Mouse (Mus musculus): ENCODE data around the gene Stx18. TPM values are rescaled to one million over a fixed set of nuclear protein-coding genes. Genes with fewer than 3 reads are reported as not detected.

Stx18 gene
- polyA plus RNA-seq, 1 experiment from 2014 or later: 69.3 TPM

GRCm38 (mm10) chr5:38083362-38083761 lies 44.8 kb downstream of the Stx18 start:
- ATAC-seq (ENCODE audit: low FRiP score, low read depth): no peak
- 37% methylated on average over 5 of the region's 5 CpGs for WGBS
- H3K9ac ChIP-seq: no peak overlapping the region
- H3K36me3 ChIP-seq: no peaks in the 10 kb centered on the region
- peaks cover 46% of the 10 kb centered on the region for H3K4me1 ChIP-seq
- H3K4me2 ChIP-seq (replicated peaks): peak overlapping the region; percentile 9; the same call in 1 of the 2 replicates
- H3K4me3 ChIP-seq: no peak overlapping the region
- H3K27me3 ChIP-seq: peaks cover 12% of the 10 kb centered on the region
- H3K27ac ChIP-seq: peak overlapping the region; percentile 69; the same call in 1 of the 2 replicates
- no peaks in the 10 kb centered on the region for H3K9me3 ChIP-seq

GRCm38 (mm10) chr5:38084616-38085015 lies 46.1 kb downstream of the Stx18 start:
- peaks cover 10% of the 10 kb centered on the region for H3K27me3 ChIP-seq
- no peak overlapping the region; the same call in 1 of the 2 replicates for H3K4me2 ChIP-seq (replicated peaks)
- 14% methylated on average over 8 of the region's 8 CpGs for WGBS
- H3K9ac ChIP-seq: 0 out of 2 replicates have a peak overlapping the region, but pooled peaks have one; percentile 21
- no peak for ATAC-seq (ENCODE audit: low FRiP score, low read depth)
- no peak overlapping the region for H3K27ac ChIP-seq
- no peaks in the 10 kb centered on the region for H3K9me3 ChIP-seq
- no peak overlapping the region for H3K4me3 ChIP-seq
- no peaks in the 10 kb centered on the region for H3K36me3 ChIP-seq
- H3K4me1 ChIP-seq: peaks cover 39% of the 10 kb centered on the region

- H3K4me1 ChIP-seq: peaks cover 45% of the 10 kb centered on the region
- H3K4me2 ChIP-seq (replicated peaks): peak overlapping the region; percentile 15; the same call in 1 of the 2 replicates
- no peak overlapping the region for H3K4me3 ChIP-seq
- peaks cover 6% of the 10 kb centered on the region; the same call in 1 of the 2 replicates for H3K27me3 ChIP-seq
- no peak overlapping the region; the same call in 1 of the 2 replicates for H3K27ac ChIP-seq
- ATAC-seq (ENCODE audit: low FRiP score, low read depth): peak; percentile 69; the same call in 1 of the 2 replicates
- no peaks in the 10 kb centered on the region for H3K36me3 ChIP-seq
- WGBS: 8% methylated on average over 10 of the region's 10 CpGs
- no peak overlapping the region for H3K9ac ChIP-seq
- no peaks in the 10 kb centered on the region for H3K9me3 ChIP-seq
These were observed 47.2 kb downstream of the Stx18 start for GRCm38 (mm10) chr5:38085561-38086392.

- 62% methylated on average over 3 of the region's 3 CpGs for WGBS
- Histone ChIP-seq H3K9ac (no peak overlapping the region), H3K4me3 (no peak overlapping the region), H3K36me3 (no peaks in the 10 kb centered on the region), H3K4me1 (peaks cover 27% of the 10 kb centered on the region), H3K27ac (no peak overlapping the region), H3K27me3 (peaks cover 6% of the 10 kb centered on the region; the same call in 1 of the 2 replicates), H3K4me2 (replicated peaks) (no peak overlapping the region), H3K9me3 (no peaks in the 10 kb centered on the region)
- no peak for ATAC-seq (ENCODE audit: low FRiP score, low read depth)
These were observed 51.6 kb downstream of the Stx18 start for GRCm38 (mm10) chr5:38090111-38090510.

GRCm38 (mm10) chr5:38090581-38090980 lies 52.0 kb downstream of the Stx18 start:
- Histone ChIP-seq H3K4me2 (replicated peaks) (no peak overlapping the region), H3K27me3 (peaks cover 6% of the 10 kb centered on the region; the same call in 1 of the 2 replicates), H3K36me3 (no peaks in the 10 kb centered on the region; the same call in 1 of the 2 replicates), H3K27ac (no peak overlapping the region), H3K4me1 (peaks cover 24% of the 10 kb centered on the region), H3K9ac (no peak overlapping the region), H3K9me3 (no peaks in the 10 kb centered on the region), H3K4me3 (no peak overlapping the region)
- 66% methylated on average over 3 of the region's 3 CpGs for WGBS
- no peak for ATAC-seq (ENCODE audit: low FRiP score, low read depth)

GRCm38 (mm10) chr5:38091046-38091965 lies 52.8 kb downstream of the Stx18 start:
- Histone ChIP-seq H3K27ac (no peak overlapping the region), H3K9me3 (no peaks in the 10 kb centered on the region), H3K4me2 (replicated peaks) (no peak overlapping the region), H3K36me3 (no peaks in the 10 kb centered on the region; the same call in 1 of the 2 replicates), H3K4me3 (no peak overlapping the region), H3K27me3 (peaks cover 6% of the 10 kb centered on the region; the same call in 1 of the 2 replicates), H3K9ac (no peak overlapping the region), H3K4me1 (peaks cover 19% of the 10 kb centered on the region)
- 67% methylated on average over 8 of the region's 8 CpGs for WGBS
- ATAC-seq (ENCODE audit: low FRiP score, low read depth): no peak

- Histone ChIP-seq H3K9me3 (no peaks in the 10 kb centered on the region), H3K4me2 (replicated peaks) (no peak overlapping the region), H3K9ac (no peak overlapping the region), H3K27me3 (peaks cover 6% of the 10 kb centered on the region; the same call in 1 of the 2 replicates), H3K27ac (no peak overlapping the region), H3K4me1 (peaks cover 19% of the 10 kb centered on the region), H3K36me3 (no peaks in the 10 kb centered on the region; the same call in 1 of the 2 replicates), H3K4me3 (no peak overlapping the region)
- 60% methylated on average over 2 of the region's 2 CpGs for WGBS
- no peak for ATAC-seq (ENCODE audit: low FRiP score, low read depth)
These were observed 53.4 kb downstream of the Stx18 start for GRCm38 (mm10) chr5:38091966-38092304.

- WGBS: 97% methylated on average over 2 of the region's 2 CpGs
- Histone ChIP-seq H3K9ac (no peak overlapping the region), H3K4me3 (no peak overlapping the region), H3K36me3 (no peaks in the 10 kb centered on the region; the same call in 1 of the 2 replicates), H3K9me3 (no peaks in the 10 kb centered on the region), H3K27ac (no peak overlapping the region), H3K27me3 (peaks cover 6% of the 10 kb centered on the region; the same call in 1 of the 2 replicates), H3K4me1 (peaks cover 36% of the 10 kb centered on the region), H3K4me2 (replicated peaks) (no peak overlapping the region)
- ATAC-seq (ENCODE audit: low FRiP score, low read depth): no peak
These were observed 55.8 kb downstream of the Stx18 start for GRCm38 (mm10) chr5:38094331-38094730.

- Histone ChIP-seq H3K4me3 (no peak overlapping the region), H3K9me3 (no peaks in the 10 kb centered on the region), H3K9ac (no peak overlapping the region), H3K4me1 (peaks cover 29% of the 10 kb centered on the region), H3K27me3 (no peaks in the 10 kb centered on the region), H3K27ac (no peak overlapping the region; the same call in 1 of the 2 replicates), H3K4me2 (replicated peaks) (no peak overlapping the region), H3K36me3 (no peaks in the 10 kb centered on the region; the same call in 1 of the 2 replicates)
- WGBS: 57% methylated on average over 4 of the region's 4 CpGs
- no peak for ATAC-seq (ENCODE audit: low FRiP score, low read depth)
These were observed 59.1 kb downstream of the Stx18 start for GRCm38 (mm10) chr5:38097501-38098093.

- H3K4me3 ChIP-seq: no peak overlapping the region
- H3K9me3 ChIP-seq: no peaks in the 10 kb centered on the region
- H3K4me2 ChIP-seq (replicated peaks): peak overlapping the region; percentile 9; the same call in 1 of the 2 replicates
- H3K9ac ChIP-seq: no peak overlapping the region
- no peaks in the 10 kb centered on the region; the same call in 1 of the 2 replicates for H3K36me3 ChIP-seq
- peak overlapping the region; percentile 69 for H3K27ac ChIP-seq
- peak; percentile 83 for ATAC-seq (ENCODE audit: low FRiP score, low read depth)
- 23% methylated on average over 2 of the region's 2 CpGs for WGBS
- peaks cover 29% of the 10 kb centered on the region for H3K4me1 ChIP-seq
- no peaks in the 10 kb centered on the region for H3K27me3 ChIP-seq
These were observed 60.7 kb downstream of the Stx18 start for GRCm38 (mm10) chr5:38099139-38099676.

- H3K4me2 ChIP-seq (replicated peaks): no peak overlapping the region
- H3K9ac ChIP-seq: no peak overlapping the region
- H3K27me3 ChIP-seq: no peaks in the 10 kb centered on the region
- H3K4me3 ChIP-seq: no peak overlapping the region
- no peak overlapping the region for H3K27ac ChIP-seq
- 90% methylated on average over 2 of the region's 2 CpGs for WGBS
- no peaks in the 10 kb centered on the region for H3K9me3 ChIP-seq
- no peak for ATAC-seq (ENCODE audit: low FRiP score, low read depth)
- H3K4me1 ChIP-seq: peaks cover 50% of the 10 kb centered on the region
- peaks cover 19% of the 10 kb centered on the region; the same call in 1 of the 2 replicates for H3K36me3 ChIP-seq
These were observed 64.4 kb downstream of the Stx18 start for GRCm38 (mm10) chr5:38102945-38103344.
